Mouse (Mus musculus): Measurements from ENCODE around the gene Naaa.

The Naaa gene

GRCm38 (mm10) chr5:92215308-92215707 lies 62.7 kb downstream of the Naaa start, which contains the start of gene U90926:
Gene U90926 (minus strand): TSS chr5:92215408.
- no peak for DNase-seq (ENCODE audit: low read depth, low spot score)

GRCm38 (mm10) chr5:92212231-92212630 lies 65.7 kb downstream of the Naaa start:
- no peak for DNase-seq (ENCODE audit: low read depth, low spot score)

- DNase-seq (ENCODE audit: low read depth, low spot score), result no peak
Measured at GRCm38 (mm10) chr5:92210205-92210604, 67.8 kb downstream of the Naaa start.

Data from R1 (cell line).